Mouse (Mus musculus) MEL (cell line): ENCODE results near the gene Padi2. TPM values are rescaled to one million over a fixed set of nuclear protein-coding genes. Genes with fewer than 3 reads are reported as not detected.

ENCODE experiments used
- DNase-seq: peaks from one replicate; pipeline ENCODE4 v3.0.0; 2011; ENCODE audit warnings: low read depth, low spot score
- H3K27ac ChIP-seq: 2 replicates; pipeline ENCODE4 v1.5.1; 2012; ENCODE audit warnings: low read depth, mild to moderate bottlenecking, control low read depth, low read length, moderate library complexity; ENCODE audit not compliant: control insufficient read depth
- H3K27me3 ChIP-seq, 2 experiments: fragments of 150-350 bp in 1 of 2; sonication (generic) in 1 of 2; 2 replicates each; pipeline ENCODE4 v1.6.1; 2012; ENCODE audit warnings: low read length in 2 of 2, mild to moderate bottlenecking in 2 of 2, improper control_type of control experiment in 1 of 2, moderate library complexity in 1 of 2; ENCODE audit not compliant: insufficient read depth in 2 of 2, control insufficient read depth in 1 of 2
- H3K36me3 ChIP-seq, 2 experiments: 2 replicates each; pipeline ENCODE4 v1.6.1; 2012 to 2014; ENCODE audit warnings: low read length in 2 of 2, improper control_type of control experiment in 1 of 2, inconsistent platforms in 1 of 2, mild to moderate bottlenecking in 1 of 2; ENCODE audit not compliant: insufficient read depth in 2 of 2, control insufficient read depth in 1 of 2
- H3K4me1 ChIP-seq, 2 experiments: fragments of 150-350 bp in 1 of 2; sonication (generic) in 1 of 2; 2 replicates each; pipeline ENCODE4 v1.6.1; 2012; ENCODE audit warnings: low read length in 2 of 2, improper control_type of control experiment in 1 of 2, mild to moderate bottlenecking in 1 of 2; ENCODE audit not compliant: insufficient read depth in 2 of 2, control insufficient read depth in 1 of 2
- H3K4me3 ChIP-seq, 2 experiments: fragments of 150-350 bp in 1 of 2; sonication (generic) in 1 of 2; 2 replicates each; pipeline ENCODE4 v1.5.1; 2012; ENCODE audit warnings: low read depth in 2 of 2, low read length in 2 of 2, mild to moderate bottlenecking in 2 of 2, moderate library complexity in 2 of 2, control low read depth in 1 of 2, improper control_type of control experiment in 1 of 2; ENCODE audit not compliant: control insufficient read depth in 1 of 2, insufficient read depth in 1 of 2
- H3K79me2 ChIP-seq: 2 replicates; pipeline ENCODE4 v1.6.1; 2012; ENCODE audit warnings: mild to moderate bottlenecking, low read length, moderate library complexity; ENCODE audit not compliant: control insufficient read depth, poor library complexity, insufficient read depth
- H3K9ac ChIP-seq: 2 replicates; pipeline ENCODE4 v1.6.1; 2012; ENCODE audit warnings: low read depth, mild to moderate bottlenecking, control low read depth, low read length, moderate library complexity; ENCODE audit not compliant: control insufficient read depth, poor library complexity, severe bottlenecking
- H3K9me3 ChIP-seq: fragments of 150-350 bp; sonication (generic); replicated peaks from 2 replicates; pipeline ENCODE4 v1.6.1; 2012; ENCODE audit warnings: mild to moderate bottlenecking, low read length, improper control_type of control experiment, moderate library complexity; ENCODE audit not compliant: insufficient read depth
- CHD1 ChIP-seq: IDR thresholded peaks from 2 replicates; pipeline ENCODE4 v1.6.1; 2012; ENCODE audit warnings: low read depth, mild to moderate bottlenecking, inconsistent platforms, low read length, improper control_type of control experiment
- CHD2 ChIP-seq: IDR thresholded peaks from 2 replicates; pipeline ENCODE4 v1.6.1; 2011; ENCODE audit warnings: low read length, improper control_type of control experiment
- E2F4 ChIP-seq: IDR thresholded peaks from 2 replicates; pipeline ENCODE4 v1.6.1; 2011; ENCODE audit warnings: low read depth, low read length, improper control_type of control experiment, borderline replicate concordance
- EP300 ChIP-seq, 2 experiments: IDR thresholded peaks; 2 replicates each; pipeline ENCODE4 v1.6.1; 2011; ENCODE audit warnings: improper control_type of control experiment in 2 of 2, low read length in 2 of 2, low read depth in 1 of 2, mild to moderate bottlenecking in 1 of 2
- GABPA ChIP-seq: IDR thresholded peaks from 2 replicates; pipeline ENCODE4 v1.6.1; 2012; ENCODE audit warnings: low read depth, mild to moderate bottlenecking, inconsistent platforms, low read length, improper control_type of control experiment, moderate library complexity
- GATA1 ChIP-seq: IDR thresholded peaks from 2 replicates; pipeline ENCODE4 v1.6.1; 2011; ENCODE audit warnings: low read depth, low read length, improper control_type of control experiment
- HCFC1 ChIP-seq: IDR thresholded peaks from 2 replicates; pipeline ENCODE4 v1.6.1; 2012; ENCODE audit warnings: low read depth, mild to moderate bottlenecking, inconsistent platforms, low read length, improper control_type of control experiment, moderate library complexity
- MYB ChIP-seq: IDR thresholded peaks from 2 replicates; pipeline ENCODE4 v1.6.1; 2011; ENCODE audit warnings: mild to moderate bottlenecking, low read depth, low read length, improper control_type of control experiment
- MYC ChIP-seq: IDR thresholded peaks from 2 replicates; pipeline ENCODE4 v1.6.1; 2011; ENCODE audit warnings: low read depth, mild to moderate bottlenecking, low read length, improper control_type of control experiment, moderate library complexity
- NRF1 ChIP-seq: IDR thresholded peaks from 2 replicates; pipeline ENCODE4 v1.6.1; 2014; ENCODE audit warnings: low read depth, mild to moderate bottlenecking, inconsistent platforms, low read length, improper control_type of control experiment, moderate library complexity; ENCODE audit not compliant: poor library complexity, insufficient read depth, severe bottlenecking
- RCOR1 ChIP-seq: IDR thresholded peaks from 2 replicates; pipeline ENCODE4 v1.6.1; 2012; ENCODE audit warnings: low read depth, mild to moderate bottlenecking, inconsistent platforms, low read length, improper control_type of control experiment
- SMC3 ChIP-seq: IDR thresholded peaks from 2 replicates; pipeline ENCODE4 v1.6.1; 2011; ENCODE audit warnings: low read depth, low read length, improper control_type of control experiment
- TBP ChIP-seq: IDR thresholded peaks from 2 replicates; pipeline ENCODE4 v1.8.0; 2011; ENCODE audit warnings: low read depth, low read length, improper control_type of control experiment
- TCF12 ChIP-seq: IDR thresholded peaks from 2 replicates; pipeline ENCODE4 v1.6.1; 2014; ENCODE audit warnings: low read depth, mild to moderate bottlenecking, inconsistent platforms, low read length, improper control_type of control experiment, moderate library complexity
- USF1 ChIP-seq: IDR thresholded peaks from 2 replicates; pipeline ENCODE4 v1.6.1; 2014; ENCODE audit warnings: low read depth, mild to moderate bottlenecking, inconsistent platforms, low read length, improper control_type of control experiment, moderate library complexity
- USF2 ChIP-seq, 2 experiments: IDR thresholded peaks; 2 replicates each; pipeline ENCODE4 v1.6.1; 2011 to 2012; ENCODE audit warnings: improper control_type of control experiment in 2 of 2, low read length in 2 of 2, borderline replicate concordance in 1 of 2, inconsistent platforms in 1 of 2, low read depth in 1 of 2, mild to moderate bottlenecking in 1 of 2; ENCODE audit not compliant: insufficient read depth in 1 of 2
- ZKSCAN1 ChIP-seq: IDR thresholded peaks from 2 replicates; pipeline ENCODE4 v1.6.1; 2012; ENCODE audit warnings: low read depth, mild to moderate bottlenecking, inconsistent platforms, low read length, improper control_type of control experiment, moderate library complexity
- ZMIZ1 ChIP-seq: IDR thresholded peaks from 2 replicates; pipeline ENCODE4 v1.6.1; 2012; ENCODE audit warnings: low read depth, mild to moderate bottlenecking, inconsistent platforms, low read length, improper control_type of control experiment, moderate library complexity
- polyA plus RNA-seq, 2 experiments: library from polyadenylated mRNA; stranded (reverse) in 1 of 2; unstranded in 1 of 2; fragments of >175 nt in 1 of 2; fragments of >200 nt in 1 of 2; gene quantifications; 2 replicates each; pipeline versions ENCODE4 v1.2.1 to v1.2.4; 2012; ENCODE audit warnings: low replicate concordance in 2 of 2, low read depth in 1 of 2; ENCODE audit not compliant: insufficient read length in 2 of 2, insufficient read depth in 1 of 2, missing spikeins in 1 of 2
- total RNA-seq: library from RNA; depleted of rRNA; stranded (reverse); fragments of 300-350 nt; gene quantifications from 2 replicates; pipeline ENCODE4 v1.2.3, GENCODE M21; 2012

The Padi2 gene
- total and polyA plus RNA-seq, 3 experiments, result 0.07 to 0.27 TPM; not detected in 1

DNA sequence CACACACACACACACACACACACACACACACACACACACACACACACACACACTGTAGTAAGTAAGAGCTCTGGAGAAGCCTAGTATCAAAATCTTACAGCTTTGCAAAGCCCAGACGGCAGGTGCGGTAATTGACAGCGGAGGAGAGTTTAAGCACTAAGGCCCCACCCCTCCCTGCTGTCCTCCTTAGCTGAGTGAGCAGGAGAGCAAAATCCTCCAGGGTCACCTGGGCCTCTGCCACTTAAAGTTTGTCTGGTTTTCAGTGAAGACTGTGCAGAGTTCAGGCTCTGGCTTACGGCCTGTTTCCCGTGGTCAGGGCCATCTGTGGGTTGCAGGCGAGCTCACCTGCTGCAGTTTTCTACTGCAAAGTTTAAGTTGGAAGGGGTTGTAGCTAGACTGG lies 42.3 kb downstream of the Padi2 start:
- Histone ChIP-seq H3K4me1 (peaks cover 5 to 33% of the 10 kb centered on the region in 2 experiments; a peak in 3 of 4 replicates), H3K9ac (no peak overlapping the region), H3K27ac (no peak overlapping the region), H3K79me2 (no peaks in the 10 kb centered on the region), H3K4me3 (no peak overlapping the region), H3K27me3 (no peaks in the 10 kb centered on the region), H3K9me3 (no peaks in the 10 kb centered on the region), H3K36me3 (peaks cover 0 to 12% of the 10 kb centered on the region in 2 experiments; a peak in 2 of 4 replicates)
- no peak for DNase-seq
- no peak for TF ChIP-seq NRF1
- TF ChIP-seq CHD2, result no peak
- TF ChIP-seq ZKSCAN1, result no peak
- no peak for TF ChIP-seq RCOR1
- no peak for TF ChIP-seq TBP
- TF ChIP-seq GABPA, result no peak
- no peak for TF ChIP-seq SMC3
- TF ChIP-seq EP300 (IDR thresholded peaks at IDR 0.05; ENCODE audit: low read depth in 1 of 2, low read length in 2 of 2), result no peak
- no peak for TF ChIP-seq E2F4
- TF ChIP-seq MYB, result no peak
- no peak for TF ChIP-seq HCFC1

GRCm38 (mm10) chr4:140949052-140949451 lies 42.9 kb downstream of the Padi2 start:
- H3K27me3 ChIP-seq, result no peaks in the 10 kb centered on the region
- H3K36me3 ChIP-seq, result peaks cover 0 to 12% of the 10 kb centered on the region in 2 experiments; a peak in 2 of 4 replicates
- no peak overlapping the region for H3K9ac ChIP-seq
- H3K4me3 ChIP-seq, result no peak overlapping the region
- no peak for TF ChIP-seq TCF12
- TF ChIP-seq USF2 (IDR thresholded peaks at IDR 0.05; ENCODE audit: borderline replicate concordance in 1 of 2, insufficient read depth in 1 of 2, low read depth in 1 of 2, low read length in 2 of 2), result no peak
- TF ChIP-seq GATA1, result no peak
- no peak for TF ChIP-seq USF1
- TF ChIP-seq CHD1, result no peak
- no peak for TF ChIP-seq MYB
- no peak for TF ChIP-seq E2F4
- no peak for TF ChIP-seq MYC
- TF ChIP-seq ZMIZ1, result no peak
- TF ChIP-seq TBP, result no peak
- TF ChIP-seq CHD2, result no peak
- no peak for DNase-seq
- no peaks in the 10 kb centered on the region for H3K79me2 ChIP-seq
- no peaks in the 10 kb centered on the region for H3K9me3 ChIP-seq
- H3K4me1 ChIP-seq, result peaks cover 5 to 33% of the 10 kb centered on the region in 2 experiments; a peak in 3 of 4 replicates
- no peak overlapping the region for H3K27ac ChIP-seq
